Comparison of ENCODE assay signal across 23 mouse cellular contexts in genomic region chr9:7517944-7518571, GRCm38 (mm10). TPM values are rescaled to one million over a fixed set of nuclear protein-coding genes. Genes with fewer than 3 reads are reported as not detected.
"Had no signal": no experiment of that assay in that cellular context is flagged by ENCODE, and none has a peak within 500 bp of the region (broad histone marks: within the 10 kb centered on the region; RNA-seq: fewer than 3 reads in every experiment).

No protein-coding gene starts in this region.

- H3K36me3 ChIP-seq: kidney, embryonic 15.5 days; limb, embryonic 15.5 days; liver, embryonic 12.5 days; neural tube, embryonic 15.5 days had no signal

- H3K4me1 ChIP-seq: kidney, embryonic 15.5 days; limb, embryonic 15.5 days; liver, embryonic 12.5 days; neural tube, embryonic 15.5 days had no signal

- H3K4me2 ChIP-seq: kidney, embryonic 15.5 days; limb, embryonic 15.5 days; liver, embryonic 12.5 days; lung, embryonic 14.5 days; midbrain, embryonic 11.5 days; neural tube, embryonic 15.5 days had no signal

- H3K9ac ChIP-seq: kidney, embryonic 15.5 days; limb, embryonic 15.5 days; liver, embryonic 12.5 days; lung, embryonic 14.5 days; neural tube, embryonic 15.5 days had no signal

- H3K9me3 ChIP-seq: kidney, embryonic 15.5 days; limb, embryonic 15.5 days; liver, embryonic 12.5 days; neural tube, embryonic 15.5 days had no signal

- H3K4me3 ChIP-seq: kidney, embryonic 15.5 days; left cerebral cortex, adult 2 months; limb, embryonic 15.5 days; liver, embryonic 12.5 days; myocyte; neural tube, embryonic 15.5 days had no signal

- H3K27me3 ChIP-seq: kidney, embryonic 15.5 days; limb, embryonic 15.5 days; liver, embryonic 12.5 days; neural tube, embryonic 15.5 days had no signal

- DNase-seq: lung, embryonic 14.5 days; lung, postnatal 10 days; lung, postnatal 4 days; right cerebral cortex, postnatal 4 days; spleen, adult 18-20 months; thymus, adult 2 months; thymus, postnatal 25 days had no signal

- ATAC-seq: intestine, postnatal 0 days; liver, embryonic 12.5 days had no signal

- H3K27ac ChIP-seq: kidney, embryonic 15.5 days; left cerebral cortex, adult 2 months; limb, embryonic 15.5 days; liver, embryonic 12.5 days; neural tube, embryonic 15.5 days had no signal

RNA-seq across cellular contexts. Expression of gene Mmp10, which starts 15.9 kb away (rescaled TPM):
- total RNA-seq: layer of hippocampus, postnatal 25 days; left cerebral cortex, adult 2 months; left cerebral cortex, postnatal 25 days; megakaryocyte, adult 5-6 weeks had no signal
- polyA plus RNA-seq: kidney, embryonic 15.5 days; limb, embryonic 11.5 days; limb, embryonic 15.5 days; liver, embryonic 12.5 days; liver, embryonic 16.5 days; lung, embryonic 14.5 days; midbrain, embryonic 11.5 days; neural tube, embryonic 11.5 days; neural tube, embryonic 15.5 days; stomach, embryonic 14.5 days; thymus, adult 2 months had no signal

RNA-seq across cellular contexts. Expression of gene Mmp8, which starts 40.2 kb away (rescaled TPM):
- total RNA-seq: layer of hippocampus, postnatal 25 days; left cerebral cortex, postnatal 25 days had no signal
- polyA plus RNA-seq: midbrain, embryonic 11.5 days; myocyte; neural tube, embryonic 11.5 days; urinary bladder, adult 2 months had no signal

RNA-seq across cellular contexts. Expression of gene Mmp27, which starts 53.1 kb away (rescaled TPM):
- total RNA-seq: layer of hippocampus, postnatal 25 days; left cerebral cortex, adult 2 months; left cerebral cortex, postnatal 25 days had no signal
- polyA plus RNA-seq: kidney, embryonic 15.5 days; limb, embryonic 11.5 days; limb, embryonic 15.5 days; lung, embryonic 14.5 days; midbrain, embryonic 11.5 days; myocyte; neural tube, embryonic 11.5 days; neural tube, embryonic 15.5 days; stomach, embryonic 14.5 days had no signal
